7 mouse cellular contexts compared by ENCODE assay signal in genomic region chr5:112607867-112608516, GRCm38 (mm10). TPM values are rescaled to one million over a fixed set of nuclear protein-coding genes. Genes with fewer than 3 reads are reported as not detected.
DNase-seq lines count a peak whose midpoint lies in the region; ATAC-seq lines count a peak whose summit lies in the region.

No protein-coding gene starts in this region.

- H3K4me1 ChIP-seq in embryonic facial prominence, embryonic 12.5 days: peaks cover 23% of the 10 kb centered on the region
- peaks cover 22% of the 10 kb centered on the region for H3K4me1 ChIP-seq in kidney, embryonic 15.5 days
- peaks cover 25% of the 10 kb centered on the region for H3K4me1 ChIP-seq in midbrain, embryonic 16.5 days (ENCODE audit: control insufficient read depth, insufficient read depth, low read length)

- WGBS in embryonic facial prominence, embryonic 12.5 days: 27% methylated on average over 9 of the region's 9 CpGs
- 14% methylated on average over 9 of the region's 9 CpGs for WGBS in kidney, embryonic 15.5 days
- 40% methylated on average over 9 of the region's 9 CpGs for WGBS in midbrain, embryonic 16.5 days

- DNase-seq in kidney, adult 11 months: peak; percentile 6
- no peak for DNase-seq in kidney, adult 8-10 months
- no peak for DNase-seq in thymus, postnatal 25 days

- no peaks in the 10 kb centered on the region for H3K9me3 ChIP-seq in embryonic facial prominence, embryonic 12.5 days
- no peaks in the 10 kb centered on the region for H3K9me3 ChIP-seq in kidney, embryonic 15.5 days (replicated peaks)
- H3K9me3 ChIP-seq in midbrain, embryonic 16.5 days (replicated peaks; ENCODE audit: control insufficient read depth, low read length, poor library complexity, severe bottlenecking): no peaks in the 10 kb centered on the region

- H3K9ac ChIP-seq in embryonic facial prominence, embryonic 12.5 days: no peak overlapping the region
- no peak overlapping the region for H3K9ac ChIP-seq in kidney, embryonic 15.5 days
- no peak overlapping the region for H3K9ac ChIP-seq in midbrain, embryonic 16.5 days (ENCODE audit: low read depth, low read length)

- no peak for ATAC-seq in embryonic facial prominence, embryonic 12.5 days (ENCODE audit: insufficient number of reproducible peaks, insufficient read depth, low FRiP score, low TSS enrichment)
- ATAC-seq in kidney, embryonic 15.5 days (replicated peaks; ENCODE audit: low FRiP score): 0 out of 2 replicates have a peak, but pooled peaks have one; percentile 41
- ATAC-seq in midbrain, embryonic 16.5 days: 0 out of 2 replicates have a peak, but pooled peaks have one; percentile 15
- ATAC-seq in CD4-positive, CD25-positive, alpha-beta regulatory T cell, adult 4 months: no peak

- H3K4me2 ChIP-seq in embryonic facial prominence, embryonic 12.5 days (replicated peaks): no peak overlapping the region
- no peak overlapping the region for H3K4me2 ChIP-seq in kidney, embryonic 15.5 days
- no peak overlapping the region for H3K4me2 ChIP-seq in midbrain, embryonic 16.5 days (ENCODE audit: low read length)

- no peak overlapping the region for H3K4me3 ChIP-seq in embryonic facial prominence, embryonic 12.5 days
- no peak overlapping the region for H3K4me3 ChIP-seq in kidney, embryonic 15.5 days (replicated peaks)
- H3K4me3 ChIP-seq in midbrain, embryonic 16.5 days (ENCODE audit: low read depth, low read length): no peak overlapping the region

- peak overlapping the region; percentile 51 for H3K27ac ChIP-seq in embryonic facial prominence, embryonic 12.5 days
- peak overlapping the region; percentile 28 for H3K27ac ChIP-seq in kidney, embryonic 15.5 days
- 0 out of 2 replicates have a peak overlapping the region, but pooled peaks have one; percentile 2 for H3K27ac ChIP-seq in midbrain, embryonic 16.5 days (ENCODE audit: low read length)

- H3K36me3 ChIP-seq in embryonic facial prominence, embryonic 12.5 days: no peaks in the 10 kb centered on the region
- H3K36me3 ChIP-seq in kidney, embryonic 15.5 days: no peaks in the 10 kb centered on the region
- H3K36me3 ChIP-seq in midbrain, embryonic 16.5 days (ENCODE audit: control insufficient read depth, insufficient read depth, low read length): no peaks in the 10 kb centered on the region

- H3K27me3 ChIP-seq in embryonic facial prominence, embryonic 12.5 days: no peaks in the 10 kb centered on the region
- peaks cover 3% of the 10 kb centered on the region; the same call in 1 of the 2 replicates for H3K27me3 ChIP-seq in kidney, embryonic 15.5 days
- no peaks in the 10 kb centered on the region for H3K27me3 ChIP-seq in midbrain, embryonic 16.5 days (ENCODE audit: control insufficient read depth, insufficient read depth, low read depth, low read length)

RNA-seq across cellular contexts. Expression of gene Sez6l, which starts 31.0 kb away (rescaled TPM):
- 0.77 and 1.1 TPM in 2 replicates for polyA plus RNA-seq in embryonic facial prominence, embryonic 12.5 days (2016; fragmentation: Nextera tagmentation; extraction: Ambion mirVana)
- polyA plus RNA-seq in kidney, embryonic 15.5 days (2015; fragmentation: Nextera tagmentation; extraction: Ambion mirVana): 0.41 and 0.82 TPM in 2 replicates
- 72.9 and 75.7 TPM in 2 replicates for polyA plus RNA-seq in midbrain, embryonic 16.5 days (2015; fragmentation: Nextera tagmentation; extraction: Ambion mirVana)
- not detected for polyA plus RNA-seq in CD4-positive, CD25-positive, alpha-beta regulatory T cell, adult 4 months (2017; shearing (Covaris generic))

Comparison
In these comparisons a context has a peak if more than half of its experiments do, and no peak if none do; other contexts are left out.
1. ATAC-seq: peak in kidney, embryonic 15.5 days (single experiment) and midbrain, embryonic 16.5 days (single experiment); none in embryonic facial prominence, embryonic 12.5 days (single experiment) and CD4-positive, CD25-positive, alpha-beta regulatory T cell, adult 4 months (single experiment).
2. RNA of gene Sez6l, which starts 31.0 kb away (polyA plus RNA-seq): 72.9 to 75.7 TPM in midbrain, embryonic 16.5 days; 0.41 to 0.82 TPM in kidney, embryonic 15.5 days, 0.77 to 1.1 TPM in embryonic facial prominence, embryonic 12.5 days and not detected in CD4-positive, CD25-positive, alpha-beta regulatory T cell, adult 4 months; every median in the first group is over 10 times any median in the second.
3. Peak in every context shown above with its lines, with median percentiles within 50 percentile points of each other: H3K27ac ChIP-seq.